Mouse (Mus musculus) bone marrow, adult 2 months (tissue): Measurements from ENCODE around the gene Atp5d. TPM values are rescaled to one million over a fixed set of nuclear protein-coding genes. Genes with fewer than 3 reads are reported as not detected.

Source experiments
- H3K27ac ChIP-seq: fragments of 200-500 bp; 2 replicates; pipeline ENCODE4 v1.5.1; 2012; ENCODE audit warnings: low read depth, mild to moderate bottlenecking, control low read depth, inconsistent platforms, low read length; ENCODE audit not compliant: control insufficient read depth, poor library complexity, insufficient read depth
- H3K4me1 ChIP-seq: fragments of 200-500 bp; 2 replicates; pipeline ENCODE4 v1.6.1; 2011; ENCODE audit warnings: low read length; ENCODE audit not compliant: control insufficient read depth, insufficient read depth
- H3K4me3 ChIP-seq: fragments of 200-500 bp; replicated peaks from 2 replicates; pipeline ENCODE3; 2011; ENCODE audit warnings: mild to moderate bottlenecking, low read depth, low read length, control low read depth; ENCODE audit not compliant: control insufficient read depth
- CTCF ChIP-seq: fragments of 200-500 bp; IDR thresholded peaks from 2 replicates; pipeline ENCODE4 v1.5.1; 2011; ENCODE audit warnings: low read length, control low read depth; ENCODE audit not compliant: control insufficient read depth, insufficient read depth
- POLR2A ChIP-seq: fragments of 200-500 bp; IDR thresholded peaks from 2 replicates; pipeline ENCODE4 v1.6.1; 2011; ENCODE audit warnings: low read depth, mild to moderate bottlenecking, control low read depth, low read length, borderline replicate concordance; ENCODE audit not compliant: control insufficient read depth
- WGBS: fragments of 180-500 bp; shearing (Covaris S2); methylation state at CpG from one replicate; pipeline ENCODE4 v1.1.7; 2018; 5-methylcytosine and 5-hydroxymethylcytosine counted together
- polyA plus RNA-seq: library from polyadenylated mRNA; stranded (reverse); fragments of >200 nt; gene quantifications from 2 replicates; pipeline ENCODE4 v1.2.4, GENCODE M21; 2011; ENCODE audit warnings: low replicate concordance; ENCODE audit not compliant: missing spikeins, insufficient read depth, insufficient read length

Gene Atp5d
- polyA plus RNA-seq, 1 experiment = 178 TPM

GRCm38 (mm10) chr10:80188453-80189024, 50.1 kb downstream of the Atp5d start:
- Histone ChIP-seq H3K4me3 (no peak overlapping the region), H3K4me1 (no peaks in the 10 kb centered on the region), H3K27ac (no peak overlapping the region)
- TF ChIP-seq POLR2A = no peak
- TF ChIP-seq CTCF = no peak
- WGBS = 84% methylated on average over 15 of the region's 15 CpGs

GRCm38 (mm10) chr10:80189999-80190398, 51.6 kb downstream of the Atp5d start:
- H3K4me1 ChIP-seq = no peaks in the 10 kb centered on the region
- H3K4me3 ChIP-seq = no peak overlapping the region
- TF ChIP-seq POLR2A (no peak), CTCF (no peak)
- 6% methylated on average over 21 of the region's 21 CpGs for WGBS
- H3K27ac ChIP-seq = no peak overlapping the region

GRCm38 (mm10) chr10:80190491-80191051, 52.1 kb downstream of the Atp5d start:
- H3K4me1 ChIP-seq = no peaks in the 10 kb centered on the region
- H3K4me3 ChIP-seq = no peak overlapping the region
- no peak overlapping the region for H3K27ac ChIP-seq
- WGBS = 2% methylated on average over 48 of the region's 48 CpGs
- TF ChIP-seq CTCF = no peak
- no peak for TF ChIP-seq POLR2A

GRCm38 (mm10) chr10:80193976-80194375, 55.5 kb downstream of the Atp5d start:
- Histone ChIP-seq H3K4me3 (no peak overlapping the region), H3K4me1 (no peaks in the 10 kb centered on the region), H3K27ac (no peak overlapping the region)
- TF ChIP-seq CTCF (no peak), POLR2A (no peak)
- WGBS = 88% methylated on average over 6 of the region's 6 CpGs

- 77% methylated on average over 8 of the region's 8 CpGs for WGBS
- no peak overlapping the region for H3K4me3 ChIP-seq
- H3K27ac ChIP-seq = no peak overlapping the region
- no peaks in the 10 kb centered on the region for H3K4me1 ChIP-seq
- no peak for TF ChIP-seq POLR2A
- no peak for TF ChIP-seq CTCF
These were observed 56.0 kb downstream of the Atp5d start for GRCm38 (mm10) chr10:80194441-80194840.

Other genes starting within 250 kb of the Atp5d start
- 20.0 TPM in 1 of 2 replicates, not detected in the other for gene Cfd, start 247.8 kb upstream of the Atp5d start, polyA plus RNA-seq
- 12.3 and 19.2 TPM in 2 replicates for gene Med16, start 229.7 kb upstream of the Atp5d start, polyA plus RNA-seq
- not detected in 2 replicates for gene Gm26602, start 227.8 kb upstream of the Atp5d start, polyA plus RNA-seq
- 1.5 TPM in 1 of 2 replicates, not detected in the other for gene Kiss1r, start 221.7 kb upstream of the Atp5d start, polyA plus RNA-seq
- 182 and 197 TPM in 2 replicates for gene R3hdm4, start 217.4 kb upstream of the Atp5d start, polyA plus RNA-seq
- gene Arid3a, start 211.6 kb upstream of the Atp5d start, polyA plus RNA-seq = 12.4 and 27.6 TPM in 2 replicates
- 26.7 and 43.3 TPM in 2 replicates for gene Wdr18, start 178.5 kb upstream of the Atp5d start, polyA plus RNA-seq
- gene Grin3b, start 167.9 kb upstream of the Atp5d start, polyA plus RNA-seq = not detected in 2 replicates
- gene Tmem259, start 154.3 kb upstream of the Atp5d start, polyA plus RNA-seq = 78.6 and 131 TPM in 2 replicates
- gene Cnn2, start 150.0 kb upstream of the Atp5d start, polyA plus RNA-seq = 41.7 and 92.4 TPM in 2 replicates
- 54.3 and 96.9 TPM in 2 replicates for gene Abca7, start 142.1 kb upstream of the Atp5d start, polyA plus RNA-seq
- gene Arhgap45, start 122.0 kb upstream of the Atp5d start, polyA plus RNA-seq = 111 and 291 TPM in 2 replicates
- 35.6 and 44.5 TPM in 2 replicates for gene Polr2e, start 98.8 kb upstream of the Atp5d start, polyA plus RNA-seq
- gene Gpx4, start 91.5 kb upstream of the Atp5d start, polyA plus RNA-seq = 948 and 2,392 TPM in 2 replicates
- 37.6 and 83.8 TPM in 2 replicates for gene Sbno2, start 33.1 kb upstream of the Atp5d start, polyA plus RNA-seq
- 197 and 344 TPM in 2 replicates for gene Stk11, start 22.8 kb upstream of the Atp5d start, polyA plus RNA-seq
- 3.4 and 3.7 TPM in 2 replicates for gene Cbarp, start 2.2 kb downstream of the Atp5d start, polyA plus RNA-seq
- 36.0 and 53.2 TPM in 2 replicates for gene Midn, start 9.6 kb downstream of the Atp5d start, polyA plus RNA-seq
- 200 and 277 TPM in 2 replicates for gene Cirbp, start 27.4 kb downstream of the Atp5d start, polyA plus RNA-seq
- 8.8 and 23.7 TPM in 2 replicates for gene 1600002K03Rik, start 34.3 kb downstream of the Atp5d start, polyA plus RNA-seq
- gene Efna2, start 40.9 kb downstream of the Atp5d start, polyA plus RNA-seq = 0.70 TPM in 1 of 2 replicates, not detected in the other
- 64.4 and 77.5 TPM in 2 replicates for gene Mum1, start 87.8 kb downstream of the Atp5d start, polyA plus RNA-seq
- gene Ndufs7, start 110.5 kb downstream of the Atp5d start, polyA plus RNA-seq = 72.4 and 80.0 TPM in 2 replicates
- 1.7 and 5.8 TPM in 2 replicates for gene Gamt, start 122.4 kb downstream of the Atp5d start, polyA plus RNA-seq
- 75.7 and 150 TPM in 2 replicates for gene Dazap1, start 122.9 kb downstream of the Atp5d start, polyA plus RNA-seq
- 1,765 and 2,445 TPM in 2 replicates for gene Rps15, start 153.8 kb downstream of the Atp5d start, polyA plus RNA-seq
- gene Apc2, start 157.3 kb downstream of the Atp5d start, polyA plus RNA-seq = 0.17 TPM in 1 of 2 replicates, not detected in the other
- gene 2310011J03Rik, start 181.9 kb downstream of the Atp5d start, polyA plus RNA-seq = 40.8 and 52.1 TPM in 2 replicates
- 1.4 TPM in 1 of 2 replicates, not detected in the other for gene Pcsk4, start 190.9 kb downstream of the Atp5d start, polyA plus RNA-seq
- gene Reep6, start 191.3 kb downstream of the Atp5d start, polyA plus RNA-seq = 4.2 and 6.5 TPM in 2 replicates
- 3.0 and 8.6 TPM in 2 replicates for gene Adamtsl5, start 209.8 kb downstream of the Atp5d start, polyA plus RNA-seq
- 2.2 TPM in 1 of 2 replicates, not detected in the other for gene Plk5, start 217.8 kb downstream of the Atp5d start, polyA plus RNA-seq
- 1.4 and 1.7 TPM in 2 replicates for gene Mex3d, start 249.0 kb downstream of the Atp5d start, polyA plus RNA-seq